Mouse (Mus musculus): ENCODE measurements around the gene Otud6a. TPM values are rescaled to one million over a fixed set of nuclear protein-coding genes. Genes with fewer than 3 reads are reported as not detected.
"Not testable (repeated sequence)": the region's sequence is repeated elsewhere in the genome, so short reads cannot be mapped to it uniquely, and the experiment has no call there.

Otud6a gene
- total RNA-seq (2021): not detected
- long read RNA-seq, experiment 1: 0 reads
- long read RNA-seq, experiment 2: 0 reads

DNA sequence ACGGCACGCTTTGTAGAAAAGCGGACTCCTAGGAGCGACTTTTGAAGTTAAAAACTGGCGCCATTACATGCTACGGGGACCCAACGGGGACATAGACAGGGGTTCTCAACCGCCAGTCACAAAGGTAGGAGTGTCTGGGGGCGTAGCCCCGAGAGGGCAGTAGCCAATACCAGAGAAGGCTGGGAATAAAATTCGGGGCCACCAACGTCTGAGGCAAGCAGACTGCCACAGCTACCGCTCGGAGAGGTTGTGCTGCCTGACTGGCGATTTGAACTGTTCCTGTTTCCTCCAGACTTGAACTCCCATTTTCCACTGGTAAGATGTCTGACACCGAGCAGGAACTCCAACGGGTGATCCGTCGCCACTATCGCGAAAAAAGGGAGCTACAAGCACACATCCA, at the start of gene Otud6a:
Gene Otud6a, plus strand, starts transcription at position 321 of the 400 bp plus-strand sequence.
- intact Hi-C loops (cut with DNase I; ENCODE audit: low total_unique reads): no loop called here

DNA sequence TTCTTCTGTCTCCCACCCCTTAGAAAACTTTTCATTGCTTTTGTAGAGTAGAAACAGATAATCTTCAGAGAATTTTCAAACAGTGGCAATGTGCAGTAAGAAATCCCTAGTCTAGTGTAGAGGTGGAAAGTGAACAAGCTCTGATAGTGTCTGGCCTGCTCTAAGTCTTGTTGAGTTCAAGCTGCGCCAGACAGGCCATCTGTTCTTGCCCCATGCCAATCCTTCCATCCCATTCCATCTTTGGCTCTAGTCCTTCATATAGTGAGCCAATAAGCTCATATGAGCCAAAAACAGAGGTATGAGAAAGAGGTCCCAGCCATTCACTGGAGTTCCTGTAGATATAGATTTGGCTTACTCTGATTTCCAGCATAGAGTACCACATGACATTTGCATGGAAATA, 38.9 kb upstream of the Otud6a start:
- DNase-seq: no peak
- intact Hi-C loops (cut with DNase I; ENCODE audit: low total_unique reads): loop anchor here (5.0 kb wide), 1 partner anchor 538 kb away; no protein-coding TSS in a partner anchor

More for the DNA sequence above, at the start of gene Otud6a:
- DNase-seq: no peak

DNA sequence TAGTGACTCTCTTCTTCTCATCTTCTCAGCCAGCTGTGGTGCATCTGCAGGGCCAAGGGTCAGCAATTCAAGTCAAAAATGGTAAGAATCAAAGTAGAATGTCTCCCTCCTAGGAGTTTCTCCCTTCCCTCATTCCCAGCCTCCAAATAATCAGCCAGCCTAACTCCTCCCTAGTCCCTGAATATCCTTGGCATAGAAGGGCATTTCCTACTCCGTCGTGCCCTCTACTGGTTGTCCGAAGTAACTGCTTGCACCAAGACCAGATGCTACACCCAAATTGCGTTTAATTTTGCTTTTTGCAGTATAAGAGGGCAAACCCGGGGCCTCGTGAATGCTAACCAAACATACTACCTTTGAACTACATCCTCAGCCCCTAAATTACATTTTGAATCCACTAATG, 36.5 kb upstream of the Otud6a start:
- intact Hi-C loops (cut with DNase I; ENCODE audit: low total_unique reads): loop anchor here (5.0 kb wide), 1 partner anchor 540 kb away; no protein-coding TSS in a partner anchor

DNA sequence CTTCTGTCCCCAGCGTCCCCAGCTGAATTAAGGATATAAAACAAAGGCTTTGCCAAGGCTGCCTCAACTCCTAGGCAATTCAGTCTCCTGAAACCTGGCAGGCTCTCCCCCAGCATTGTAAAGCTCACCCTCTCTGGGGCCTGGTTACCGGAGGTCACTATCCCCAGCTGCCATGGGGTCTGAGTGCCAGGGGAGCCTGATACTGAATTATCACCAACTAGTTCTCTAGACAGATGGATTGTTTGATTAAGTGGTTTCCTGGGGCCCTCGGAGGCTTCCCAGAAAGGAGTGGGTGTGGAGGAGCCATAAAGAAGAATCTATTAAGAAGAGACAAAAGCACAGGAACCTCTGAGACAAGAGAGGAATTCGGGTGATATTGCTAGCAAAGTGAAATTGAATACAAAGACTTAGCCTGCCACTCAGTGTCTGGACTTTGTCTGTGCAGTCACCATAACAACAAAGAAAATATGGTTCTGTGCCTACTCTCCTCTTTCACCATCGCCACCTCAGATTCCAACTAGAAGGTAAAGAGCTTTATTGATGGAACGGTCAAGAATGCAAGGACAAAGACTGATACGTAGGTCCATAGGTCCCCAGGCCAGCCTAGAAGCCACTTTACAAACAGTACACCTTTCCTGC, 34.5 kb upstream of the Otud6a start:
- no peak for DNase-seq
- intact Hi-C loops (cut with DNase I; ENCODE audit: low total_unique reads): loop anchor here (5.0 kb wide), 1 partner anchor 542 kb away; no protein-coding TSS in a partner anchor

More for the DNA sequence above, 36.5 kb upstream of the Otud6a start:
- DNase-seq: no peak

DNA sequence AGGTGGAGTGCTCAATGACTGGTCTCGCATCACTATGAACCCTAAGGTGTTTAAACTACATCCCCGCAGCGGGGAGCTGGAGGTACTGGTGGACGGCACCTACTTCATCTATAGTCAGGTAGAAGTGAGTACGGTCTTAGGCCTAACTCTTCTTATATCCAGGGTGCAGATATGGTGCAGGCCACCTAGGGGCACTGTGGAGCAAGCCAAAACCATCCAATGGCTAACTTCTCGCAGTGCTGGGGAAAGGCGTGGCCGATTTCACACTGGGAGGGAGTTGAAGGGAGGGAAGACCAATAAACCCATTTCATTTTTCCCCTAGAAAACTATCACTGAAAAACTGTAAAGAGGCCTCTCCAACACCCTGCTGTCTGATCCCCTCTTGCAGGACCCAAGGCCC, 33.8 kb upstream of the Otud6a start:
- intact Hi-C loops (cut with DNase I; ENCODE audit: low total_unique reads): loop anchor here (5.0 kb wide), 1 partner anchor 82 kb away; no protein-coding TSS in a partner anchor
- no peak for DNase-seq

DNA sequence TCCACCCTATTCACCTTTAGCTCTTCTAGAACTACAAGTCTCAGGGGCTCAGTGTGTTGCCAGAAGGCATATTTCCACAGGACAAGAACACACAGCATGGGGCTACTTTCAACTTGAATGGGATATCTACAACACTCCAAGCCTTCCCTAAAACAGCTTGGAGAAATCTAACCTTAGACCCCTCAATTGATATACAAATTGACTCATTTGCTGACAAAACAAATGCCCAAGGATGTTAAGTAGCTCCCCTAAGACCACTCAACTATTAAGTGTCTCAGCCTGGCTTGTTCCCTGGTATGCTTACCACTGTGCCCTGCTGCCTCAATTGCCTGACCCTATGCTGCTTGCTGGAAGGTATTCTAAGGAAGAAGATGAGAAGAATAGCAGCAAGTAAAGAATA, 27.9 kb upstream of the Otud6a start:
- intact Hi-C loops (cut with DNase I; ENCODE audit: low total_unique reads): no loop called here
- no peak for DNase-seq

DNA sequence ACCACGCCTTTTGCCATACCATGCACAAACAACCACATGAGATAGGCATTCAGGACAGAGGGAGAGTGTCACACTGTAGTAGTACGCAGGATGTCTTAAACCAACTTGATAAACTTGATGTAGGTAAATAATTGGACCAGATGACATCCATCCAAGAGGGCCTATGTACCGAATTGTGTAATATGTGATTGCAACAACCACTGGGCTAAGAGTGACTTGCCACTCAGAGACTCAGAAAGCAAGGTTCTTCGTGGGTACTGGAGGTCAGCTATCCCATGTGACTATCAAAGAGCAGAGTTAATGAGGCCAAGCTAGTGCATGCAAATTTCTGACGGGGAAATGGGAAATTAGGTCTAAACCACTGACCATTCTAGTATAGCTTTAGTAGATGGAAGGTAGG, 27.2 kb upstream of the Otud6a start:
- no peak for DNase-seq
- intact Hi-C loops (cut with DNase I; ENCODE audit: low total_unique reads): no loop called here

DNA sequence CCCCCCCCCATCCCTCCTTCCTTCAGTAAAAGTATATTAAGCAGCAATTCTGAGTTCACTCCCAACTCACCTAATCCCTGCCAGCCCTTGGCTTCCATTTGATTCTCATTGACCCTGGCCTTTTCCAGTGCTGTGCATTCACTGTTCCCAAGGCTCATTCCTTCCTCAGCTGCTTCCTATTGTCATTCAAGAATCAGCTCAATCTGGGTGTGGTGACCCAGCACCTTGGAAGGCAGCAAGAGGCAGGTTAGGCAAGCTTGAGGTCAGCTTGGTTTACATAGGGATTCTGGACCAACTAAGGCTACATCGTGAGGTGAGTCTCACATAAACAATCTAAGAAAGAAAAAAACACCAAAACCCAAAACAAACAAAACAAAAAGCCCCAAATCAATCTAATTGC, 19.6 kb upstream of the Otud6a start:
- no peak for DNase-seq
- intact Hi-C loops (cut with DNase I; ENCODE audit: low total_unique reads): no loop called here

DNA sequence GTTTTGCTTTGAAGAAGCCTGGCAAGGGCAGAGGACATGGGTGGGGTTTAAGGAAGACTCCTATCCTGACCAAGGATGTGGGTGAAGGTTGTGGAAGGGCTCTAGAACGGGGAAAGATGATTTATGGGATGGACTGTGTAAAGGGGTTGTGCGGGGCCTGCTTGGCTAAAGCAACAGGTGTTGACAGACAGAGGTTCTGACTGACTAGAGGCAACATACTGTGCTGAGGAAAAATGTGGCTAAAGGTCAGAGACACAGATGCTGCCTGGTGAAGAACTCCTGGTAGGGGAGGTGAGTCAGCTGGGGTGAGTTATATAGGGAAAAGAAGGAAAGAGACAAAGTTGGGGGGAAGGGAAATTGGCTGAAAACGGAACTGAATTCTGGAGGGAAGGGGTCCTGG, 3.5 kb downstream of the Otud6a start:
- DNase-seq: no peak
- intact Hi-C loops (cut with DNase I; ENCODE audit: low total_unique reads): no loop called here

DNA sequence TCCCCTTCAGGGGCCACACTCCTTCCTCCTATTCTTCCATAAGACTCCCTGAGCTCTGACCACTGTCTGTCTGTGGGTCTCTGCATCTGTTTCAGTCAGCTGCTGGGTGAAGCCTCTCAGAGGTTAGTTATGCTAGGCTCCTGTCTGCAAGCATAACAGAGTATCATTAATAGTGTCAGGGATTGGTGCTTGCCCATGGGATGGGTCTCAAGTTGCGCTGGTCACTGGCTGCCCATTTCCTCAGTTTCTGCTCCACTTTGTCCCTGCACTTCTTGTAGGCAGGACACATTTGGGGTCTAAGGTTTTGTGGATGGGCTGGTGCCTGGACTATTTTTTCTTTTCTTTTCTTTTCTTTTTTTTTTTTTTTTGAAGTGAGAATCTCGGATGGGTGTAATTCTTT, 13.8 kb downstream of the Otud6a start, which contains the start of gene Awat2:
Gene Awat2, minus strand, starts transcription at position 101 of the 400 bp plus-strand sequence.
- intact Hi-C loops (cut with DNase I; ENCODE audit: low total_unique reads): loop anchor here (10.0 kb wide), 1 partner anchor 112 kb away; no protein-coding TSS in a partner anchor
- DNase-seq: not testable (repeated sequence)

DNA sequence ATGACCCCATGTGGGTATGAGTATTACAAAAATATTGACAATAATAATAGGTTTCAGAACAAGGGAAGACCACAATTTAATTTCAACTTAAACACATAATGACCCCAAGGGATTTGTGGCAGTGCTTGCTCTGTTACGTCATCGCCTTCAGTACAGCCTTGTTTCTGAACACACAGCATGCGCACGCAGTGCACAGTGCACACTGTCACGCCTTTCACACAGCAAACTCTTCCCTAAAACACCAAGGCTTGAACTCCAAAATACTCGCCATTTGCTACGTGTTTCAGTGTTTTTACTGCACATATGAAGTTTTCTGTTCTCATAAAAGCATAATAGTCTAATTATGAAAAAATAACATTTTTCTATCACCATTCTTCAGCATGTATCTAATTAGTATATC, 14.7 kb downstream of the Otud6a start:
- DNase-seq: no peak
- intact Hi-C loops (cut with DNase I; ENCODE audit: low total_unique reads): loop anchor here (10.0 kb wide), 1 partner anchor 111 kb away; no protein-coding TSS in a partner anchor

DNA sequence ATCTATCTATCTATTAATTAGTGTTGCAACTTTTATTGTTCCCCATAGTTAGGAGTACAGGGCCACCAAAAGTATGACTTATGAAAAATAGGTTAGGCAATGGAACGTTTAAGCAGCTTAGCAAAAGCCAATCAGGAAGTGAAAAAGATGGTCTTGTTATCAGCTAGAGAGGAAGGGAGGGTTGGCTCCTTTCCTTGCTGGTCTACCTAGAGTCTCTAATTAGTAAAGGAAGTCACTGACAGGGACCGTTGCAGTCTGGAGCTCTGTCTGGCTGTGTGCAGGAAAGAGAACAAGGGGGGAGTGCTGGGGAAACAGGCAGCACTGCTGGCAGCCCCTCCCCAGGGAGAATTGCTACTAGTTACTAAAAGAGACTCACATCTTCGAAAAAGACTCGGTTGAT, 39.2 kb downstream of the Otud6a start:
- intact Hi-C loops (cut with DNase I; ENCODE audit: low total_unique reads): no loop called here
- DNase-seq: no peak

DNA sequence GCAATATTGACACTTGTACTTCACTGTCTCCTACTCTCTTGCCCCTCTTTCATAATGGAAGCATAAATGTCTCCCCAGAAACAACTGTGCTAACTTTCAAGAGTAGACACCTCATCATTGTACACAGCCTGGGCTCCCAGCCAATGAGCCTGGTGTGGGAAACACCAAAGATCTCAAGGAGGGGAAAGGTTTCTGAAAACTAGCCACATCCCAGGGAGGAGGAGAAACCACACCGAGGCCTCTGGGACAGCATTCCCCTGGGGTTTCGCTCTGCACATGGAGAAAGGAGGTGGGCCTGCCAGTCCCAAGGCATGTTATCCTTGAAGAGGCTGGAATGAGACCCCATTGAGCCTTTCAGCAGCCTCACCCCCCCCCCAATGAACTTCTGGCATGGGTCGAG, 41.3 kb downstream of the Otud6a start:
- intact Hi-C loops (cut with DNase I; ENCODE audit: low total_unique reads): no loop called here
- peak; percentile 4 for DNase-seq

DNA sequence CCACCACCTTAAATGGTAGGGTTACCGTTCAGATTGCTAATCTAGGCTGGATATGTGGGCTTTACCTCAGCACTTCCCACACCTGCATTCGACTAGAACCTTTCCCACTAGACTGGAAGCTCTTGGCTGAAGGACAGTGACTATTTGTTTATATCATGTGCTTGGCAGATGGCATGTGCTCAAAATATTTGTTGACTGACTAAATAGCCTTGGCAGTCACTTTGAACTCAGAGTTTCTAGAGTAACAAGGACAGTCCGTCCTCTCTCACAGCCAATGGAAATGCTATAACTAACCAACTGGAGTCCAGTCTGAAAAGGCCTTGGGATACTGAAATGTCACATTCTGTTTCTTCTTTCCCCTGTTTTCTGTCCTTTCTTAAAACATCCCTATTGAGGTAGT, 42.7 kb downstream of the Otud6a start:
- DNase-seq: no peak
- intact Hi-C loops (cut with DNase I; ENCODE audit: low total_unique reads): no loop called here

DNA sequence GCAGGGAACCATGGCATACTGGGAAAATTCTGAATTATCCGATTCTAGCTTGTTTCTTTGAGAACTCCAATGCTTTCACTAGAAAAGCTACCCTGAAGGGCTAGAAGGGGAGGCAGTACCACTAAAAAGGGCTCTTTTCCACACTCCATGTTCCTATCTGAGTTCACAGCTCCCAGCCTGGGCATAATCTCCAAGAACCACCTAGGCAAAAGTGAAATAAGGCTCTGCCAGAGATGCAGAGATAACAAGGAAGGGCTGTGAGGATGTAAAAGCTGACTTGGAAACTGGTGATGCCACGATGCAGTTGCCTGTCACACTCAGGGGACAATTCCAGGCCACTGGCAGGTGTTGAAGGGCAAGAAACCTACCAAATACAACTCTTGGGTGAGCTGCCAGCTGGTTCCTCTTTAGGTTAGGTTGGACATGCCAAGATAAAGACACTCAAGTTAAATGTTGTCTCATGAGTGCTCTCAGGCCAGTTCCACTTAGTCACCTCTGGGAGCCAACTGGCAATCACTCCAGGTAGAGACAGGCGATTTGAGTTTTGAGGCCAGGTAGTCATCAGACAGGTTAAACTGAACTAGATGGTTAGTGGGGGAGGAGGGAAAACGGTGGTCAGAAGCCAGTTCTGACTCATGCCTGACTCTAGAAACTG, 46.9 kb downstream of the Otud6a start:
- intact Hi-C loops (cut with DNase I; ENCODE audit: low total_unique reads): loop anchor here (5.0 kb wide), 1 partner anchor 78 kb away; no protein-coding TSS in a partner anchor
- no peak for DNase-seq

Small RNA genes lying within 50 kb of the gene (microRNA-seq; reads per million reads assigned to microRNA genes)
- 2,107 to 2,360 reads per million in 2 experiments for gene Mir676

Other genes starting within 250 kb of the Otud6a start
- gene Awat2, start 13.7 kb downstream of the Otud6a start, total RNA-seq (2021): not detected
- 10 to 100 TPM; 33.5 to 35.3 TPM for gene Igbp1, start 65.3 kb downstream of the Otud6a start, total RNA-seq (2021)
- gene Dgat2l6, start 95.8 kb downstream of the Otud6a start, total RNA-seq (2021): under 1 TPM in 1 of 2 experiments, not detected in 1; 0.08 TPM
- gene Awat1, start 143.2 kb downstream of the Otud6a start, total RNA-seq (2021): not detected
- not detected for gene P2ry4, start 165.9 kb downstream of the Otud6a start, total RNA-seq (2021)
- gene Arr3, start 176.5 kb downstream of the Otud6a start, total RNA-seq (2021): not detected
- 1 to 10 TPM; 2.1 to 2.3 TPM for gene Kif4, start 196.7 kb downstream of the Otud6a start, total RNA-seq (2021)
- 10 to 100 TPM; 24.2 to 26.3 TPM for gene Pdzd11, start 197.6 kb downstream of the Otud6a start, total RNA-seq (2021)